Mouse (Mus musculus) WW6 (cell line): ENCODE results near the gene Igf1.

Experiments used
- DNase-seq: peaks from one replicate; pipeline ENCODE4 v3.0.0-alpha.2; 2013; ENCODE audit warnings: low read depth, low spot score

The Igf1 gene

DNA sequence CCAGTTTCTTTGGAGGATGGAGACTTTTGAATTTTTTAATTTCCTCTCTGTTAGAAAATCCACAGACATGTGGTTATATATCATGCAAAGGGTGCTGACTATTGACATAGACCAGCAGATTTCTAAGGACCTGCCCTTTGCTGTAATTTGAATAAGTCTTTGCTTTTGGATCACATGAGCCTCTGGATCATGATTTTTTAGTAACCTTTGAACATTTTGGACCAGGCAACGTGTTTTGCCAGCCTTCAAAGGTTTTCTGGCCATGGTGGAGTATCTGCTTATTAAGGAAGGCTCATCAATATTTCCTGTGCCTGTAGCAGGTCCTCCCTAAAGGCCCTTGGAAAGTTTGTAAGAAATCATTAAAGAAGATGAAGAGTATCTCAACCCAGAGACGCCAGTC, 37.3 kb downstream of the Igf1 start:
- DNase-seq, result no peak

- DNase-seq, result no peak
Measured at GRCm38 (mm10) chr10:87897331-87897730, 39.3 kb downstream of the Igf1 start.

DNA sequence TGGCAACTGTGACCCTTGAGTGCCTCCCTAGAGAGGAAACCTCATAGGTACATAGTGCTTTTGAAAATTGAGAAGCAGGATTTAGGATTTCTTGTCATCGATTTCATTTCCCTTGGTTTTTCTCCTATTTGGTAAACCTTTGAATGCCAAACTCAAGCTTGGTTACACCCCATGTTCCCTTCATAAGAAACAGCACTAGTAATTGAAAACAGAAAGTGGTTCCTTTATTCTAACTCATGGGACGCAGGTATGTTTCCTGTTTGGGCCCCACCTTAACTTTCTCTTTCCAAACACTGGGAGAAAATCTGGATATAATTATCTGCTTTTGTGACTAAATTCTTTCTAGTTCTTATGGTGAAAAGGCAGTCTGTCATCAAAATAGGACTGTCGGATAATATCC, 40.8 kb downstream of the Igf1 start:
- no peak for DNase-seq

DNA sequence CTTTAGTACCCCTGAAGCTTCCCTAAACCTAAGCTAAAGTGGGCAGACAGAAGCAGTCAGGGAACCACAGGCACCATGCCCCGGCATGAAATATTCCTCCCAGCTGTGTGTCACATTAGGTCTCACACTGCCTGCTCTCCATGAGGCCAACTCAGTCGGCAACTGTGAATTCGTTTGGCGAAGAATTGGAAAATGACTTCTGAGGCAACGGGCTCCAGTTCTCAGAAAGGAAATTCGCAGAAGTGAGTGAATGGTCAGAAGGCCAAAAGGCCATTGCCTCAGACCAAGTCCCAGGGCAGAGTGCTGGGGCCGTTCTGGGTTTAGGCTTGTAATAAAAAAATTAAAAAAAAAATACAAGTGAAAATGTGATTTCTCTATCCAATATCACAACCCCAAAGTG, 43.9 kb downstream of the Igf1 start:
- DNase-seq, result no peak

GRCm38 (mm10) chr10:87904324-87904723, 46.3 kb downstream of the Igf1 start:
- no peak for DNase-seq

DNA sequence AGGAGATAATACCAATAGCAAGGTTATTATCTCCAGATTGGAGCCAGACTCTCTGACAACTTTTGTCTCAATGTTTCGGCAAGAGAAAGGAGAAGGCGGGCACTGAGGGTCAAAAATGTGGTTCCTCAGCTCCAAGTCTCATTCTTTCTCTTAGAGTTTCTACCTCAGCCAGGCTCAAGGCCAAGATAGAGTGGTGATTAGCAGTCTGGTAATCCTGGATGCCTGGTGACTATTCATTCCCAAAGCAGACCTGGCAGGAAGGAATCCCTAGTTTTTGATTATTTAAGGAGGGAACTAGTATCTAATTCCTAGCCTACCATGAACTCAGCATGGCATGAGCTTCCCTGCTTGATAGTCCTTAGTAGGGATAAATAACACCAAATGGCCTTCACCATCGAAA, 47.0 kb downstream of the Igf1 start:
- DNase-seq, result no peak

DNA sequence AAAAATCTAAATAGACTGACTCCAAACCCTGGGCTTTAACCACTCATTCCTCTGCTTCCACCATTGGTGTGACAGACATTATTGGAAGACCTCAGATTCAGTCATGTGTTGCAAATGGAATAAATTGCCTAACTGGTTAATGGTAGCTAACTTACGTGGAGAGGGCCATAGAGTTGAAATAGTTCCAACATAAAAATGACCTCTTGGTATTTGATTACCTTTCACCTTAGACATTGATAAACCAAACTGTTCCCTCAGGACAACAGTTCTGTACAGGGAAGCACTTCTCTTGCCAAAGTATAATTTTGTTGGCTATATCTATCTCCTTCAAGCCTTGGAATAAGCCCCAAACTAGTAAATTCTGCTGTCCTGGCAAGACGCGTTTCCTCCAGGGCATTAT, 48.1 kb downstream of the Igf1 start:
- DNase-seq, result no peak

GRCm38 (mm10) chr10:87906757-87907307, 48.8 kb downstream of the Igf1 start:
- DNase-seq, result no peak

DNA sequence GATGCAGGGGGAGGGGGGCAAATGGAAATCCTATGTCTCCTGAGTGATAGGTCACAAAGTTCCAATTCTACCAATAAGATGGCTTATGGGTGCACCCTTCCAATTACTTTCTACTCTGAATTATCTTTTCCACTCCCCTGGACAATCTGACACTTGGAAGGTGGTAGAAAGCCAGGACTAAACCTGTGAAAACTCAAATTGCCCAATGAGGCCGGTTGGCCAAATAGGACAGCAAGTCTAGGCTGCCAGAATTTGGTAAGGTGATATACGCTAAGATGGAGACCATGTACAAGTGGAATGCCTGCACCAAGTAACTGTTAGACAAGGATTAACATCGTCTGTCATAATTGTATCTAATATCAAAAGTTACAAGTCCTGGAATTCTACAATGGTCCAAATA, 55.8 kb downstream of the Igf1 start:
- DNase-seq, result no peak

- no peak for DNase-seq
Measured at GRCm38 (mm10) chr10:87914932-87915331, 56.9 kb downstream of the Igf1 start.

- no peak for DNase-seq
Measured at GRCm38 (mm10) chr10:87915782-87916181, 57.7 kb downstream of the Igf1 start.

DNA sequence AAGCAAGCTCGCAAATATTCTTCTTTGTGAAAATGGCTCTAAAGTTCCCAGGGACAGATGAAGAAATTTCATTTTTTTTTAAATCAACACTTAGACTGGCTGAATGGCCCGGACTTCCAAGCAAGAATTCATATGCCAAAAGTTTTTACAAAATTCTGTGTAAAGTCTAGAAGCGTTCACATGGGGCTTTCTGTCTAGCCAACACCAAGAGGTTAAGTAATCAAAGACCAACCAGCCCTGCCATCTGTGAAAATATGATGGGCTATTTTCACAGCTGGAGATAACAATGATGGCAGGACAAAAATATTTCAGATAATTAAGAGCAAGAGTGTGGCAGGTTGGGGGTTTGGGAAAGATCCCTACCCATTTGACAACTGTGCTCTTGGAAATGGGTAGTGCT, 64.2 kb downstream of the Igf1 start:
- DNase-seq, result no peak

DNA sequence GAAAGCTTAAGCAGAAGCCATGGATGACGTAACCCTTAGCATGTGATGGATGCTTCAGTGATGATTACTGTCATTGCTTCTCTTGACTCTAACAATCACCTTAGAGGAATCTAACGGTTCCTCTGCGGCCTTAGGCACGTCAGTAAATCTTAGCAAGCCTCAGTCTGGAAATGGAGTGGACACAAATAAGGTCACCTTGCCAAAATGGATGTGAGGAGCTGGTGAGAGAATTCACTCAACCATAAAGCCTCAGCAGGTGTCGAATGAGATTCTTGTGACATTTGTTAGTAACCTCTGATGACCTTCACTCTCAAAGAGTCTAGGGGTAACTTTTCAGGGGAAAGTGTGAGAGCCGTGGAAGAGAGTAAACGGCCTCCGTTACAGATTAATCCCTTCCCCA, 68.5 kb downstream of the Igf1 start:
- no peak for DNase-seq

DNA sequence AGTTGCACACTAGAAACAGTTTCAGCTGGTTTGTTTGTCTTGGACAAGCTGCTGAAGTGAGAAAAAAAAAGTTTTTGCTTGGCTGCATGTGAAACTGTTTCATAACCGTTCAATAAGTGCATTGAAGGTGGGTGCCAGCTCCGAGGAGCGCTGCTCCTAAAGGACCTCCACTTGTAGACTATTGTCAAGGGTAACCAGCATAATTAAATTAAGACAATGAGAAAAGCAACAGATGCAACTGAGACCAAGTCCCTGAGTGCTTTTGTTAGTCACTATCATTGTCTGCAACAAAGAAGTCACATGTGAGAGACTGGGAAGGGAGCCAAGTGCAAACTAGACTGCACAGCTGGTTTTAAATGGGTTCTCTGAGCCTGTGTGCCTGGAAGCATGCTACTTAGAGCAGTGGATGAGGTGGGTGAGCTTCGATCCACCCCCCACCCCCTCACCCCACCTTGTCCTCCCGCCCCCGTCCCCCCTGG, 69.1 kb downstream of the Igf1 start:
- peak; percentile 34 for DNase-seq

GRCm38 (mm10) chr10:87948192-87948591, 90.1 kb downstream of the Igf1 start:
- no peak for DNase-seq

DNA sequence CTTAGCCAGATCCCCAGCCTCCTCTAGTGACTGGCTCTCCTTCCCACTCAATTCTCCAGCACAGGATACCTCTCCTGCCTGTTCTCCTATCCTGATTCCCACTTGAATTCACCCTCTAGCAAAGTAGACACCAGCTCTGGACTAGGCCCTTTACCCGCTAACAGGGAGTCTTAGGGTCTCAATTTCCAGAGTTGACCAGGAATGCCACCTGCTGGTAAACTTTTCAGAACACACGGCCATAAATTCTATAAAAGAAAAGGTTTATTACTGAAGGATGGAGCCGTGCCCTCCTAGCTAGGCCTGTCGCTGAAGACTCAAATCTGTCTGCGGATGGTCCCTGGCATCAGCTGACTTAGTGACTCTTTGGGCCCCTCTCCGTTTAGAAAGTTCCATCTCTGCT, 113.5 kb downstream of the Igf1 start:
- no peak for DNase-seq

DNA sequence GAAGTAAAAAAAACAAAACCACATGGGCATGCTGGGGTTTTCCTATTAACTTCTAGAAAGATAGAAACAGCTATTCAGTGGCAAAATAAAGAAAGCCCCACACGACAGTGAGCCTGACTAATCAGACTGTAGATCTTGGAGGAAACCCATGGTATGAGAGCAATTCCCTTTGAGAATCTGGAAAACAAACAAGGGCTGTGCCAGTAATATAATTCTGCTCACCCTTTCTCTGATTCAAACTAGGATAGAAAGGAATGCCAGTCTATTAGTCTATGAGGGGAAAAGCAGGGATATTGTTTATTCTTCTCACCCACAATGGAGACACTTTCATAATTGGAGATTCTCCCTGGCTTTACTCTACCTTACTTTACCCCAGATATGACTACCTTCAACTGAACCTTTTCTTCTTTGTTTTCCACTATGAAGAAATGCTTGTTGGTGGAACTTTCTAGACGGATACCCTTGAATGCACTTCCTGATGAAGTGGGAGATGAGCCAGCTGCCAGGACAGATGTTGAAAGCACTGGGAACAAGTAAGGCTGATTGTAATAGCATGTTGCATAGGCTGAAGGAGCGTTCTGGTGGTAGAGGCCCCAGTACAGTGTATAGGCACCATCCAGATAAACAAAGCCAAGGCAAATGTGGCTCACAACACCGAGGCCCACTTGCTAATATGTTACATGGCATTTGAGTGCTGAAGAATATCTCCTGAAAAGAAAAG, 116.0 kb downstream of the Igf1 start:
- DNase-seq, result no peak

GRCm38 (mm10) chr10:87985375-87985774, 127.3 kb downstream of the Igf1 start:
- no peak for DNase-seq

GRCm38 (mm10) chr10:87986201-87986600, 128.1 kb downstream of the Igf1 start:
- no peak for DNase-seq
